Mouse (Mus musculus) gastrocnemius, adult 8-10 months (tissue): ENCODE data around the gene Lepr. TPM values are rescaled to one million over a fixed set of nuclear protein-coding genes. Genes with fewer than 3 reads are reported as not detected.

Experiments used
- DNase-seq, 2 experiments: peaks; one replicate each; pipeline ENCODE4 v3.0.0; 2022; ENCODE audit warnings: low spot score in 2 of 2
- total RNA-seq, 4 experiments: library from RNA; stranded (reverse); gene quantifications; 2 replicates each; pipeline ENCODE4 v1.2.4; 2022

Gene Lepr
- 1 to 10 TPM in 3 of 4 experiments, under 1 TPM in 1; 0.85 to 4.2 (median 1.8) TPM for total RNA-seq

- no peak for DNase-seq
Observed at GRCm38 (mm10) chr4:101717367-101718121, at the start of gene Lepr. Gene Lepr (plus strand): TSS chr4:101717404.

- DNase-seq: no peak
Observed at GRCm38 (mm10) chr4:101669161-101669560, 48.0 kb upstream of the Lepr start.

- DNase-seq: no peak
Observed at GRCm38 (mm10) chr4:101669811-101670210, 47.4 kb upstream of the Lepr start.

GRCm38 (mm10) chr4:101674790-101675189, 42.4 kb upstream of the Lepr start:
- DNase-seq: no peak

GRCm38 (mm10) chr4:101675726-101676125, 41.5 kb upstream of the Lepr start:
- DNase-seq: peak in 1 of 2 experiments; percentile 9

- DNase-seq: no peak
Observed at GRCm38 (mm10) chr4:101682620-101683019, 34.6 kb upstream of the Lepr start.

- DNase-seq: no peak
Observed at GRCm38 (mm10) chr4:101683086-101683485, 34.1 kb upstream of the Lepr start.

GRCm38 (mm10) chr4:101684821-101685220, 32.4 kb upstream of the Lepr start:
- DNase-seq: no peak

GRCm38 (mm10) chr4:101686227-101686810, 30.9 kb upstream of the Lepr start:
- DNase-seq: no peak

- no peak for DNase-seq
Observed at GRCm38 (mm10) chr4:101689241-101689640, 28.0 kb upstream of the Lepr start.

- no peak for DNase-seq
Observed at GRCm38 (mm10) chr4:101689645-101690044, 27.6 kb upstream of the Lepr start.

GRCm38 (mm10) chr4:101692892-101693291, 24.3 kb upstream of the Lepr start:
- DNase-seq: peak in 1 of 2 experiments; percentile 27

- DNase-seq: no peak
Observed at GRCm38 (mm10) chr4:101694529-101694928, 22.7 kb upstream of the Lepr start.

GRCm38 (mm10) chr4:101697236-101697635, 20.0 kb upstream of the Lepr start:
- DNase-seq: no peak

- DNase-seq: peak; percentile 7 to 10
Observed at GRCm38 (mm10) chr4:101699423-101699822, 17.8 kb upstream of the Lepr start.

GRCm38 (mm10) chr4:101700892-101701640, 16.1 kb upstream of the Lepr start:
- no peak for DNase-seq

- no peak for DNase-seq
Observed at GRCm38 (mm10) chr4:101705325-101705724, 11.9 kb upstream of the Lepr start.

- DNase-seq: no peak
Observed at GRCm38 (mm10) chr4:101707234-101707633, 10.0 kb upstream of the Lepr start.

- no peak for DNase-seq
Observed at GRCm38 (mm10) chr4:101707953-101708352, 9.3 kb upstream of the Lepr start.

GRCm38 (mm10) chr4:101710361-101710760, 6.8 kb upstream of the Lepr start:
- DNase-seq: no peak

- no peak for DNase-seq
Observed at GRCm38 (mm10) chr4:101711100-101711499, 6.1 kb upstream of the Lepr start.

GRCm38 (mm10) chr4:101712563-101712962, 4.6 kb upstream of the Lepr start:
- no peak for DNase-seq
